Mouse (Mus musculus) intestine, postnatal 0 days (tissue): ENCODE measurements at regions not wholly inside any gene's neighbourhood (a gene's known extent, or its start where the extent isn't known, plus 50 kb on each side); places are given as distances from the start of the nearest gene placed in this dataset.

ENCODE experiments used
- ATAC-seq: fragments of 200-750 bp; cut with Nextera tagmentation; 2 replicates; pipeline ENCODE4 v1.8.0; 2017; ENCODE audit warnings: mild to moderate bottlenecking, moderate TSS enrichment, moderate library complexity
- H3K27ac ChIP-seq: fragments of 300-500 bp; sonication (generic); 2 replicates; pipeline ENCODE4 v1.5.1; 2014; ENCODE audit warnings: mild to moderate bottlenecking, low read depth, low read length, moderate library complexity
- H3K27me3 ChIP-seq: fragments of 300-500 bp; sonication (generic); replicated peaks from 2 replicates; pipeline ENCODE4 v1.6.1; 2014; ENCODE audit warnings: low read length, mixed read lengths; ENCODE audit not compliant: control insufficient read depth, insufficient read depth
- H3K36me3 ChIP-seq: fragments of 300-500 bp; sonication (generic); 2 replicates; pipeline ENCODE4 v1.6.1; 2014; ENCODE audit warnings: mild to moderate bottlenecking, moderate library complexity; ENCODE audit not compliant: control insufficient read depth, insufficient read depth
- H3K4me1 ChIP-seq: fragments of 300-500 bp; sonication (generic); replicated peaks from 2 replicates; pipeline ENCODE4 v1.6.1; 2014; ENCODE audit warnings: antibody characterized with exemption, low read length, mixed read lengths; ENCODE audit not compliant: control insufficient read depth, insufficient read depth
- H3K4me2 ChIP-seq: fragments of 300-500 bp; sonication (generic); replicated peaks from 2 replicates; pipeline ENCODE4 v1.6.1; 2014; ENCODE audit warnings: low read depth, mild to moderate bottlenecking, moderate library complexity
- H3K4me3 ChIP-seq: fragments of 300-500 bp; sonication (generic); 2 replicates; pipeline ENCODE4 v1.5.1; 2014; ENCODE audit warnings: low read depth, low read length
- H3K9ac ChIP-seq: fragments of 300-500 bp; sonication (generic); 2 replicates; pipeline ENCODE4 v1.6.1; 2014; ENCODE audit warnings: mild to moderate bottlenecking, low read depth, low read length
- H3K9me3 ChIP-seq: fragments of 300-500 bp; sonication (generic); 2 replicates; pipeline ENCODE4 v1.6.1; 2016; ENCODE audit warnings: mixed run types; ENCODE audit not compliant: control insufficient read depth
- CTCF ChIP-seq: sonication (generic); IDR thresholded peaks from 2 replicates; pipeline ENCODE4 v1.5.1; 2016; ENCODE audit warnings: low read depth, mild to moderate bottlenecking, control low read depth, antibody characterized with exemption, moderate library complexity
- WGBS: fragments of 180-500 bp; shearing (Covaris S2); extraction: QIAGEN DNeasy Blood & Tissue Kit; methylation state at CpG from one replicate; pipeline ENCODE4 v1.1.7; 2014; 5-methylcytosine and 5-hydroxymethylcytosine counted together

- H3K9ac ChIP-seq, result no peak overlapping the region
- no peak overlapping the region for H3K4me2 ChIP-seq
- H3K27me3 ChIP-seq, result no peaks in the 10 kb centered on the region
- H3K36me3 ChIP-seq, result no peaks in the 10 kb centered on the region
- no peaks in the 10 kb centered on the region for H3K4me1 ChIP-seq
- ATAC-seq, result 0 out of 2 replicates have a peak, but pooled peaks have one; percentile 54
- no peaks in the 10 kb centered on the region for H3K9me3 ChIP-seq
- H3K4me3 ChIP-seq, result no peak overlapping the region
- H3K27ac ChIP-seq, result no peak overlapping the region
- TF ChIP-seq CTCF, result no peak
These were observed 348.1 kb downstream of the Gm6760 start for GRCm38 (mm10) chrX:63803860-63804259.

- H3K4me2 ChIP-seq, result no peak overlapping the region
- peak; percentile 70 for ATAC-seq
- no peak overlapping the region for H3K9ac ChIP-seq
- WGBS, result 61% methylated on average over 1 of the region's 1 CpGs
- no peak overlapping the region for H3K4me3 ChIP-seq
- H3K4me1 ChIP-seq, result no peaks in the 10 kb centered on the region
- no peak overlapping the region for H3K27ac ChIP-seq
- H3K27me3 ChIP-seq, result no peaks in the 10 kb centered on the region
- H3K9me3 ChIP-seq, result no peaks in the 10 kb centered on the region
- no peak for TF ChIP-seq CTCF
- no peaks in the 10 kb centered on the region for H3K36me3 ChIP-seq
These were observed 381.7 kb downstream of the Gm6760 start for GRCm38 (mm10) chrX:63770288-63770687.
